Mouse (Mus musculus): Measurements from ENCODE around the gene Rora.

GRCm38 (mm10) chr9:68707636-68708035 lies 54.0 kb downstream of the Rora start:
- TF ChIP-seq EP300 (IDR thresholded peaks at IDR 0.05; ENCODE audit: low read depth) (no peak), CTCF (IDR thresholded peaks at IDR 0.05; ENCODE audit: low read depth) (no peak)
